ENCODE assay signal across 10 mouse cellular contexts in genomic region chr19:10071166-10071565, GRCm38 (mm10). TPM values are rescaled to one million over a fixed set of nuclear protein-coding genes. Genes with fewer than 3 reads are reported as not detected.
A peak's percentile ranks its signal among the peaks of the same experiment; 100 is the strongest.
DNase-seq lines count a peak whose midpoint lies in the region; ATAC-seq and TF ChIP-seq lines count a peak whose summit lies in the region.
"Had no signal": no experiment of that assay in that cellular context is flagged by ENCODE, and none has a peak within 500 bp of the region (broad histone marks: within the 10 kb centered on the region; RNA-seq: fewer than 3 reads in every experiment).

No protein-coding gene starts in this region.

- no peak for DNase-seq in gastrocnemius, adult 2 months
- DNase-seq in gastrocnemius, adult 18-20 months (ENCODE audit: low spot score), result no peak
- peak; percentile 74 to 82 for DNase-seq in right cerebral cortex, postnatal 10 days (ENCODE audit: low spot score in 2 of 2)
- no peak for DNase-seq in right cerebral cortex, postnatal 4 days
- DNase-seq in kidney, postnatal 36 days, result peak; percentile 78 to 89
- no peak for DNase-seq in natural killer cell, adult 2 months (ENCODE audit: low spot score in 2 of 2)
- no peak for DNase-seq in thymus, postnatal 0 days (ENCODE audit: low spot score)
- DNase-seq: heart, postnatal 10 days had no signal

- ATAC-seq in erythroblast, adult 5-6 weeks (replicated peaks; ENCODE audit: low FRiP score, poor library complexity, severe bottlenecking), result no peak
- ATAC-seq: liver, embryonic 12.5 days had no signal

- no peak for TF ChIP-seq CTCF in gastrocnemius, adult 2 months (IDR thresholded peaks at IDR 0.05)

- H3K4me3 ChIP-seq in gastrocnemius, adult 2 months, result no peak overlapping the region
- H3K4me3 ChIP-seq: liver, embryonic 12.5 days had no signal

- peak overlapping the region; percentile 40; the same call in 1 of the 2 replicates for H3K27ac ChIP-seq in gastrocnemius, adult 2 months
- H3K27ac ChIP-seq: liver, embryonic 12.5 days had no signal

- intact Hi-C loops in gastrocnemius, adult 2 months (cut with DNase I), result no loop called here

RNA-seq across cellular contexts. Expression of gene Fads3, which starts 29.8 kb away (rescaled TPM):
- total RNA-seq in gastrocnemius, adult 2 months (2021), result 1 to 10 TPM; 2.2 to 2.3 TPM
- total RNA-seq in gastrocnemius, adult 18-20 months (2021), result 1 to 10 TPM; 2.2 to 5.7 TPM
- 1.7 and 12.1 TPM in 2 replicates for total RNA-seq in erythroblast, adult 5-6 weeks (2015; ENCODE audit: low replicate concordance)
- total RNA-seq in erythroblast, adult 5-6 weeks (2017; ENCODE audit: low replicate concordance), result 9.3 and 18.5 TPM in 2 replicates
- 1.2 and 1.6 TPM in 2 replicates for polyA plus RNA-seq in thymus, postnatal 0 days (2015; fragmentation: Nextera tagmentation; extraction: Ambion mirVana)

RNA-seq across cellular contexts. Expression of gene Fads2, which starts 30.4 kb away (rescaled TPM):
- total RNA-seq in gastrocnemius, adult 2 months (2021), result 1 to 10 TPM; 1.7 to 4.1 TPM
- 1 to 10 TPM; 1.8 to 2.4 TPM for total RNA-seq in gastrocnemius, adult 18-20 months (2021)
- total RNA-seq in erythroblast, adult 5-6 weeks (2015; ENCODE audit: low replicate concordance), result 5.2 and 9.0 TPM in 2 replicates
- total RNA-seq in erythroblast, adult 5-6 weeks (2017; ENCODE audit: low replicate concordance), result 4.6 and 5.8 TPM in 2 replicates
- 27.7 and 29.0 TPM in 2 replicates for polyA plus RNA-seq in thymus, postnatal 0 days (2015; fragmentation: Nextera tagmentation; extraction: Ambion mirVana)

Comparison
In these comparisons a context has a peak if more than half of its experiments do, and no peak if none do; other contexts are left out.
1. DNase-seq: peak in right cerebral cortex, postnatal 10 days (2 of 2) and kidney, postnatal 36 days (2 of 2); none in gastrocnemius, adult 2 months (single experiment), gastrocnemius, adult 18-20 months (single experiment), right cerebral cortex, postnatal 4 days (single experiment), natural killer cell, adult 2 months (0 of 2) and thymus, postnatal 0 days (single experiment).